Mouse (Mus musculus) gonadal fat pad, adult 2 months (tissue): ENCODE measurements around the gene Tdrkh. TPM values are rescaled to one million over a fixed set of nuclear protein-coding genes. Genes with fewer than 3 reads are reported as not detected.

Experiments
- DNase-seq: peaks from one replicate; pipeline ENCODE4 v3.0.0-alpha.2; 2012; ENCODE audit warnings: low read depth
- polyA plus RNA-seq: library from polyadenylated mRNA; depleted of rRNA; stranded (reverse); fragments of >200 nt; gene quantifications from 2 replicates; pipeline ENCODE4 v1.2.3, GENCODE M21; 2012; rRNA removed

Tdrkh gene
- 1.3 and 2.0 TPM in 2 replicates for polyA plus RNA-seq

GRCm38 (mm10) chr3:94413031-94413679, at the start of gene Tdrkh:
Tdrkh (plus strand) TSS chr3:94413273.
- peak; percentile 63 for DNase-seq

- no peak for DNase-seq
These were observed 49.6 kb upstream of the Tdrkh start for GRCm38 (mm10) chr3:94363291-94364153.

- DNase-seq: no peak
These were observed 48.9 kb upstream of the Tdrkh start for GRCm38 (mm10) chr3:94364154-94364526.

GRCm38 (mm10) chr3:94366761-94367160, 46.3 kb upstream of the Tdrkh start:
- no peak for DNase-seq

- no peak for DNase-seq
These were observed 45.6 kb upstream of the Tdrkh start for GRCm38 (mm10) chr3:94367511-94367910.

- DNase-seq: no peak
These were observed 44.4 kb upstream of the Tdrkh start for GRCm38 (mm10) chr3:94368631-94369030.

- DNase-seq: no peak
These were observed 43.4 kb upstream of the Tdrkh start for GRCm38 (mm10) chr3:94369709-94370108.

- DNase-seq: peak; percentile 58
These were observed 41.4 kb upstream of the Tdrkh start for GRCm38 (mm10) chr3:94371637-94372036.

GRCm38 (mm10) chr3:94372038-94372437, 41.0 kb upstream of the Tdrkh start:
- no peak for DNase-seq

- no peak for DNase-seq
These were observed 40.4 kb upstream of the Tdrkh start, which contains the start of gene Rorc for GRCm38 (mm10) chr3:94372641-94373040. Rorc (plus strand) TSS chr3:94372794.

- DNase-seq: no peak
These were observed 40.0 kb upstream of the Tdrkh start for GRCm38 (mm10) chr3:94373090-94373489.

- DNase-seq: no peak
These were observed 39.5 kb upstream of the Tdrkh start for GRCm38 (mm10) chr3:94373597-94374011.

- DNase-seq: no peak
These were observed 38.4 kb upstream of the Tdrkh start for GRCm38 (mm10) chr3:94374636-94375035.

GRCm38 (mm10) chr3:94375146-94375545, 37.9 kb upstream of the Tdrkh start:
- DNase-seq: no peak

GRCm38 (mm10) chr3:94375861-94376260, 37.2 kb upstream of the Tdrkh start:
- DNase-seq: no peak

GRCm38 (mm10) chr3:94377028-94377923, 35.8 kb upstream of the Tdrkh start:
- DNase-seq: no peak

GRCm38 (mm10) chr3:94379831-94380510, 33.1 kb upstream of the Tdrkh start:
- DNase-seq: no peak

GRCm38 (mm10) chr3:94382308-94382707, 30.8 kb upstream of the Tdrkh start:
- DNase-seq: no peak

- no peak for DNase-seq
These were observed 29.6 kb upstream of the Tdrkh start for GRCm38 (mm10) chr3:94383476-94383875.

- no peak for DNase-seq
These were observed 26.4 kb upstream of the Tdrkh start for GRCm38 (mm10) chr3:94386671-94387070.

GRCm38 (mm10) chr3:94387391-94387790, 25.7 kb upstream of the Tdrkh start:
- DNase-seq: no peak
